Mouse (Mus musculus) neutrophil, adult 65 days (primary cell): ENCODE results near the gene Lrp2. TPM values are rescaled to one million over a fixed set of nuclear protein-coding genes. Genes with fewer than 3 reads are reported as not detected.

Source experiments
- total RNA-seq: library from RNA; stranded (reverse); gene quantifications from 2 replicates; pipeline ENCODE4 v1.2.4, GENCODE M21; 2023

Gene Lrp2
- total RNA-seq, result not detected in 2 replicates

GRCm38 (mm10) chr2:69585886-69586398, at the start of gene Lrp2:
Gene Lrp2, minus strand, starts transcription at chr2:69586065.

GRCm38 (mm10) chr2:69380281-69380680, 205.6 kb downstream of the Lrp2 start, which contains the start of gene Dhrs9:
Gene Dhrs9, plus strand, starts transcription at chr2:69380445.

Other genes starting within 250 kb of the Lrp2 start
- not detected in 2 replicates for gene Abcb11, start 243.4 kb downstream of the Lrp2 start, total RNA-seq
- gene Dhrs9, start 205.6 kb downstream of the Lrp2 start, total RNA-seq, result 63.8 and 69.7 TPM in 2 replicates
- 0.64 and 1.1 TPM in 2 replicates for gene Bbs5, start 61.1 kb upstream of the Lrp2 start, total RNA-seq
- gene Klhl41, start 84.1 kb upstream of the Lrp2 start, total RNA-seq, result 0.20 and 0.66 TPM in 2 replicates
- 2.8 and 3.2 TPM in 2 replicates for gene Fastkd1, start 127.5 kb upstream of the Lrp2 start, total RNA-seq
- 63.0 and 90.9 TPM in 2 replicates for gene Ppig, start 136.5 kb upstream of the Lrp2 start, total RNA-seq
- gene Ccdc173, start 203.5 kb upstream of the Lrp2 start, total RNA-seq, result 1.3 and 1.5 TPM in 2 replicates
- gene Phospho2, start 203.6 kb upstream of the Lrp2 start, total RNA-seq, result 19.4 and 19.5 TPM in 2 replicates
- gene Klhl23, start 235.9 kb upstream of the Lrp2 start, total RNA-seq, result 4.1 and 4.5 TPM in 2 replicates